Mouse (Mus musculus) ES-Bruce4 (cell line): Measurements from ENCODE around the gene Nolc1. TPM values are rescaled to one million over a fixed set of nuclear protein-coding genes. Genes with fewer than 3 reads are reported as not detected.

Experiments used
- H3K27ac ChIP-seq: 2 replicates; pipeline ENCODE4 v1.5.1; 2012; ENCODE audit warnings: low read length, inconsistent platforms; ENCODE audit not compliant: insufficient read depth
- H3K27me3 ChIP-seq: 2 replicates; pipeline ENCODE4 v1.6.1; 2012; ENCODE audit warnings: mild to moderate bottlenecking, low read length, inconsistent platforms; ENCODE audit not compliant: control insufficient read depth, poor library complexity, insufficient read depth, severe bottlenecking
- H3K36me3 ChIP-seq: 2 replicates; pipeline ENCODE4 v1.6.1; 2012; ENCODE audit warnings: inconsistent platforms, mild to moderate bottlenecking, low read length, moderate library complexity; ENCODE audit not compliant: control insufficient read depth, poor library complexity, insufficient read depth, severe bottlenecking
- H3K4me1 ChIP-seq: one replicate; pipeline ENCODE4 v1.8.1; 2011; ENCODE audit warnings: low read length; ENCODE audit not compliant: control insufficient read depth, insufficient read depth
- H3K4me3 ChIP-seq: 2 replicates; pipeline ENCODE4 v1.5.1; 2011; ENCODE audit warnings: low read depth, mild to moderate bottlenecking, low read length
- H3K9ac ChIP-seq: 2 replicates; pipeline ENCODE4 v1.6.1; 2012; ENCODE audit warnings: low read depth, mild to moderate bottlenecking, inconsistent platforms; ENCODE audit not compliant: poor library complexity, severe bottlenecking
- H3K9me3 ChIP-seq: replicated peaks from 2 replicates; pipeline ENCODE4 v1.6.1; 2012; ENCODE audit warnings: mild to moderate bottlenecking, low read length, inconsistent platforms; ENCODE audit not compliant: control insufficient read depth, poor library complexity, insufficient read depth, severe bottlenecking
- CTCF ChIP-seq: IDR thresholded peaks from one replicate; pipeline ENCODE4 v1.8.1; 2011; ENCODE audit warnings: low read depth, low read length
- EP300 ChIP-seq: IDR thresholded peaks from 2 replicates; pipeline ENCODE4 v1.6.1; 2011; ENCODE audit warnings: low read depth, low read length; ENCODE audit not compliant: insufficient read depth
- POLR2A ChIP-seq: IDR thresholded peaks from one replicate; pipeline ENCODE4 v1.8.1; 2011; ENCODE audit warnings: low read length; ENCODE audit not compliant: insufficient read depth
- polyA plus RNA-seq: library from polyadenylated mRNA; stranded (reverse); fragments of >200 nt; gene quantifications from 2 replicates; pipeline ENCODE4 v1.2.4, GENCODE M21; 2011; ENCODE audit warnings: low read depth; ENCODE audit not compliant: missing spikeins, insufficient read depth, insufficient read length

The Nolc1 gene
- polyA plus RNA-seq, 1 experiment: 164 TPM

GRCm38 (mm10) chr19:46104187-46104557, 28.5 kb downstream of the Nolc1 start:
- Histone ChIP-seq H3K36me3 (no peaks in the 10 kb centered on the region), H3K9ac (no peak overlapping the region), H3K27ac (no peak overlapping the region), H3K4me3 (no peak overlapping the region), H3K4me1 (no peaks in the 10 kb centered on the region), H3K27me3 (no peaks in the 10 kb centered on the region), H3K9me3 (peaks cover 7% of the 10 kb centered on the region)
- no peak for TF ChIP-seq POLR2A
- TF ChIP-seq EP300: no peak
- TF ChIP-seq CTCF: no peak

DNA sequence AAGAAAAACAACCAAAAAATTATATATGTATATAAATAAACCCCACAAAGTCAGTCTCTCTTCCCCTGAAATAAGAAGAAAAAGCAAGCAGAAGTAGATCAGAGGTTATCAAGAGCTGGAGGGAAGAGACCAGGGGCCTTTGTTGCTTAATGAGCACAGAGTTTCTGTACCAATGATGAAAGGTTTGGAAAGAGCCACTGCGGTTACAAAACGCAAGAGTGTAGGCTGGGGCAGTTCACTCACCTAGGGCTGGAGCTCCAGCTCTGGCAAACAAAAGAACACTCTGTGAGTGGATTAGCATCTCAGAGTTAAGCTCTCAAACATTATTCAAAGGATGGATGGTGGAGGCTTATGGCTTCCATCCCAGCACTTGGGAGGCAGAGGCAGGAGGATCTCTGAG, 34.6 kb downstream of the Nolc1 start:
- no peak for TF ChIP-seq EP300
- Histone ChIP-seq H3K27me3 (no peaks in the 10 kb centered on the region), H3K9me3 (no peaks in the 10 kb centered on the region), H3K27ac (no peak overlapping the region), H3K36me3 (no peaks in the 10 kb centered on the region), H3K4me1 (no peaks in the 10 kb centered on the region), H3K4me3 (no peak overlapping the region), H3K9ac (no peak overlapping the region)

DNA sequence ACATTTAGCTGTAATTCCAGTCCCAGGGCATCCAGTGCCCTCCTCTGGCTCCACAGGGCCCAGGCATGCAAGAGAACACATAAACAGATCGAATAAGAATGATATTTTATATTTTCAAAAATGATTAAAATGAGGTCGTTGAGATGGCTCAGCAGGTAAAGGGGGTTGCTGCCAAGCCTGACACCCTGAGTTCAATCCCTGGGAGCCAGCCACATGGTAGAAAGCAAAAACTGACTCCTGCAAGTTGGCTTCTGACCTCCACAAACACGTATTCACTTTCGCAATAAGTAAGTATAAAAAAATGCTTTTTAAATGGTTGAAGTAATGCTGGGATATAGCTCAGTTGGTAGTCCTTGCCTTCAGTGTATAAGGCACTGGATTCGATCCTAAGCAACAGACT, 35.1 kb downstream of the Nolc1 start:
- no peak overlapping the region for H3K27ac ChIP-seq
- TF ChIP-seq POLR2A (no peak), EP300 (no peak), CTCF (no peak)
- no peaks in the 10 kb centered on the region for H3K4me1 ChIP-seq
- no peaks in the 10 kb centered on the region for H3K36me3 ChIP-seq
- H3K4me3 ChIP-seq: no peak overlapping the region
- H3K9ac ChIP-seq: no peak overlapping the region
- H3K27me3 ChIP-seq: no peaks in the 10 kb centered on the region
- no peaks in the 10 kb centered on the region for H3K9me3 ChIP-seq

DNA sequence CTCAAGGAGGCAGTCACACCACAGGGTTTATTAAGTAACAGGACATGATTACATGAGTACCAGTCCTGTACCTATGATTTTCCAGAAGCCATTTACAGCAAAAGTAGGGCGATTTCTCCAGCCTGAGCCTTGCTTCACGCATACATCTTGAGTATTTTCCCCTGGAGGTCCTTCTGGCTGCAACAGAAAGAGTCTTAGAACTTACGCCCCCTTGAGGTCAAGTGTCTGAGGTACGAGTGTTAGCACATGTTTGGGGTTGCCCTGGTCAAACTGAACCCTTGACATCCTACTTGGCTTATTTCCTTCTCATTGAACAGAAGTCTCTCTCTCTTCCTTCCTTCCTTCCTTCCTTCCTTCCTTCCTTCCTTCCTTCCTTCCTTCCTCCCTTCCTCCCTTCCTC, 39.0 kb downstream of the Nolc1 start:
- TF ChIP-seq POLR2A: no peak
- TF ChIP-seq EP300: no peak
- TF ChIP-seq CTCF: no peak
- Histone ChIP-seq H3K4me1 (no peaks in the 10 kb centered on the region), H3K27me3 (no peaks in the 10 kb centered on the region), H3K36me3 (no peaks in the 10 kb centered on the region), H3K9ac (no peak overlapping the region), H3K27ac (no peak overlapping the region), H3K4me3 (no peak overlapping the region), H3K9me3 (no peaks in the 10 kb centered on the region)

GRCm38 (mm10) chr19:46119458-46119857, 43.8 kb downstream of the Nolc1 start:
- Histone ChIP-seq H3K9me3 (no peaks in the 10 kb centered on the region), H3K36me3 (no peaks in the 10 kb centered on the region), H3K4me1 (no peaks in the 10 kb centered on the region), H3K27me3 (no peaks in the 10 kb centered on the region), H3K4me3 (no peak overlapping the region), H3K9ac (no peak overlapping the region), H3K27ac (no peak overlapping the region)
- TF ChIP-seq POLR2A (no peak), CTCF (no peak), EP300 (no peak)

- TF ChIP-seq CTCF (no peak), POLR2A (no peak), EP300 (no peak)
- no peaks in the 10 kb centered on the region for H3K36me3 ChIP-seq
- no peaks in the 10 kb centered on the region for H3K27me3 ChIP-seq
- H3K4me3 ChIP-seq: no peak overlapping the region
- no peak overlapping the region for H3K9ac ChIP-seq
- H3K9me3 ChIP-seq: no peaks in the 10 kb centered on the region
- H3K27ac ChIP-seq: no peak overlapping the region
- H3K4me1 ChIP-seq: no peaks in the 10 kb centered on the region
Observed at GRCm38 (mm10) chr19:46120872-46121271, 45.2 kb downstream of the Nolc1 start.

DNA sequence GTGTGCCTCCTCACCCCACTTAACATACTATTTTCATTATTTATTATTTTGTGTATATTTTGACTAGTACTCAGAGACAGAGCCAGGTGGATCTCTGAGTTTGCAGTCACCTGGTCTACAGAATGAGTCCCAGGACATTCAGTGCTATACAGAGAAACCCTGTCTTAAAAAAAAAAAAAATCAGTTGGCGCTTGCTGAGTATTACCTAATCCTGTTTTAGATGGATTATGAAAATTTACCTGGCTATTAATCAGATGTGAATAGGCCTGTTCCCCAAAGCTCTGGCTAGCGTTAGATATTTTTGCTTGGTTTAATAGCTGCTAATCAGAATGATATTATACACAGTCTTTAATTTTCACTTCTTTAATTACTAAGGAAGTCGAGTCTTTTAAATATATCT, 48.2 kb downstream of the Nolc1 start:
- TF ChIP-seq POLR2A (no peak), CTCF (no peak), EP300 (no peak)
- no peaks in the 10 kb centered on the region for H3K4me1 ChIP-seq
- no peak overlapping the region for H3K9ac ChIP-seq
- no peaks in the 10 kb centered on the region for H3K9me3 ChIP-seq
- H3K36me3 ChIP-seq: no peaks in the 10 kb centered on the region
- H3K4me3 ChIP-seq: no peak overlapping the region
- no peak overlapping the region for H3K27ac ChIP-seq
- H3K27me3 ChIP-seq: no peaks in the 10 kb centered on the region
